ENCODE assay signal across 13 mouse cellular contexts in genomic region chr4:97827115-97827514, GRCm38 (mm10). TPM values are rescaled to one million over a fixed set of nuclear protein-coding genes. Genes with fewer than 3 reads are reported as not detected.
DNase-seq lines count a peak whose midpoint lies in the region; ATAC-seq lines count a peak whose summit lies in the region.
"Had no signal": no experiment of that assay in that cellular context is flagged by ENCODE, and none has a peak within 500 bp of the region (broad histone marks: within the 10 kb centered on the region; RNA-seq: fewer than 3 reads in every experiment).

No protein-coding gene starts in this region.

- no peak overlapping the region for H3K9ac ChIP-seq in heart, embryonic 15.5 days
- no peak overlapping the region for H3K9ac ChIP-seq in neural tube, embryonic 14.5 days (replicated peaks; ENCODE audit: low read depth, low read length)
- H3K9ac ChIP-seq: hindbrain, embryonic 14.5 days had no signal

- no peak for DNase-seq in heart, postnatal 10 days
- no peak for DNase-seq in neural tube, embryonic 10.5 days (ENCODE audit: extremely low spot score, low spot score)
- peak; percentile 23 for DNase-seq in forelimb bud, embryonic 11.5 days (ENCODE audit: low read depth, low spot score)
- DNase-seq in gastrocnemius, postnatal 14 days = no peak
- no peak for DNase-seq in cerebellum, adult 11-12 months
- DNase-seq: adrenal gland, postnatal 25 days; cerebellum, adult 2 months; kidney, adult 8-10 months; lung, postnatal 14 days had no signal

- no peaks in the 10 kb centered on the region; the same call in 1 of the 2 replicates for H3K36me3 ChIP-seq in heart, embryonic 15.5 days
- H3K36me3 ChIP-seq in neural tube, embryonic 14.5 days (ENCODE audit: control insufficient read depth, insufficient read depth, low read length) = no peaks in the 10 kb centered on the region

- H3K4me3 ChIP-seq in heart, embryonic 15.5 days = no peak overlapping the region
- H3K4me3 ChIP-seq in neural tube, embryonic 14.5 days (ENCODE audit: low read depth, low read length) = no peak overlapping the region

- H3K4me1 ChIP-seq in heart, embryonic 15.5 days (replicated peaks) = peaks cover 76% of the 10 kb centered on the region
- peaks cover 10% of the 10 kb centered on the region for H3K4me1 ChIP-seq in neural tube, embryonic 14.5 days (ENCODE audit: control insufficient read depth, insufficient read depth, low read length)

- peak overlapping the region; percentile 82 for H3K27ac ChIP-seq in heart, embryonic 15.5 days
- H3K27ac ChIP-seq in neural tube, embryonic 14.5 days (ENCODE audit: low read depth, low read length) = 0 out of 2 replicates have a peak overlapping the region, but pooled peaks have one; percentile 0
- H3K27ac ChIP-seq: hindbrain, embryonic 14.5 days had no signal

- 0 out of 2 replicates have a peak overlapping the region, but pooled peaks have one; percentile 18 for H3K4me2 ChIP-seq in heart, embryonic 15.5 days
- H3K4me2 ChIP-seq in neural tube, embryonic 14.5 days (ENCODE audit: low read depth, low read length) = no peak overlapping the region
- H3K4me2 ChIP-seq: hindbrain, embryonic 14.5 days had no signal

- no peaks in the 10 kb centered on the region for H3K27me3 ChIP-seq in heart, embryonic 15.5 days
- no peaks in the 10 kb centered on the region for H3K27me3 ChIP-seq in neural tube, embryonic 14.5 days (ENCODE audit: control insufficient read depth, insufficient read depth, low read length)

- no peaks in the 10 kb centered on the region for H3K9me3 ChIP-seq in heart, embryonic 15.5 days (replicated peaks)
- H3K9me3 ChIP-seq in neural tube, embryonic 14.5 days (ENCODE audit: control insufficient read depth, low read length) = no peaks in the 10 kb centered on the region

- 51% methylated on average over 6 of the region's 6 CpGs for WGBS in heart, embryonic 15.5 days
- 61% methylated on average over 6 of the region's 6 CpGs for whole genome bisulfite sequencing in neural tube, embryonic 14.5 days

- intact Hi-C loops in heart, postnatal 10 days (cut with DNase I) = no loop called here
- intact Hi-C loops in gastrocnemius, postnatal 14 days (cut with DNase I; ENCODE audit: low total_unique reads) = no loop called here

- ATAC-seq in heart, embryonic 15.5 days (replicated peaks; ENCODE audit: insufficient number of reproducible peaks, insufficient read depth, low FRiP score, low read depth) = peak; percentile 84
- no peak for ATAC-seq in neural tube, embryonic 14.5 days (ENCODE audit: low read depth)

RNA-seq across cellular contexts. Expression of gene E130114P18Rik, which starts 49.2 kb away (rescaled TPM):
- polyA plus RNA-seq in heart, embryonic 15.5 days (2015; fragmentation: Nextera tagmentation; extraction: Ambion mirVana) = 0.25 and 0.30 TPM in 2 replicates
- under 1 TPM; 0.34 to 0.47 TPM for total RNA-seq in heart, postnatal 10 days (2021)
- polyA plus RNA-seq in neural tube, embryonic 14.5 days (2014; fragmentation: Nextera tagmentation; extraction: Ambion mirVana) = 22.6 and 24.6 TPM in 2 replicates
- under 1 TPM; 0.38 to 0.39 TPM for total RNA-seq in gastrocnemius, postnatal 14 days (2021)
- polyA plus RNA-seq: small intestine, adult 2 months had no signal

RNA-seq across cellular contexts. Expression of gene Nfia, which starts 54.6 kb away (rescaled TPM):
- polyA plus RNA-seq in heart, embryonic 15.5 days (2015; fragmentation: Nextera tagmentation; extraction: Ambion mirVana) = 46.8 and 47.9 TPM in 2 replicates
- 100 to 1,000 TPM; 196 to 199 TPM for total RNA-seq in heart, postnatal 10 days (2021)
- polyA plus RNA-seq in neural tube, embryonic 14.5 days (2014; fragmentation: Nextera tagmentation; extraction: Ambion mirVana) = 50.0 and 55.0 TPM in 2 replicates
- total RNA-seq in gastrocnemius, postnatal 14 days (2021) = 10 to 100 TPM; 69.5 to 70.1 TPM
